Mouse (Mus musculus) heart, embryonic 14.5 days (tissue): ENCODE data around the gene Ube2d1. TPM values are rescaled to one million over a fixed set of nuclear protein-coding genes. Genes with fewer than 3 reads are reported as not detected.

Experiments
- ATAC-seq: fragments of 200-750 bp; cut with Nextera tagmentation; 2 replicates; pipeline ENCODE4 v1.8.0; 2017; ENCODE audit warnings: low read depth, moderate TSS enrichment; ENCODE audit not compliant: insufficient number of reproducible peaks, insufficient read depth, low FRiP score
- H3K27ac ChIP-seq, 2 experiments: fragments of 200-500 bp in 1 of 2; fragments of 300-500 bp in 1 of 2; sonication (generic) in 1 of 2; replicated peaks in 1 of 2; 2 replicates each; pipeline ENCODE4 v1.5.1; 2012 to 2014; ENCODE audit warnings: low read depth in 2 of 2, low read length in 2 of 2, control low read depth in 1 of 2, mild to moderate bottlenecking in 1 of 2, mixed read lengths in 1 of 2; ENCODE audit not compliant: control insufficient read depth in 1 of 2, insufficient read depth in 1 of 2
- H3K27me3 ChIP-seq: fragments of 300-500 bp; sonication (generic); 2 replicates; pipeline ENCODE4 v1.6.1; 2014; ENCODE audit warnings: mild to moderate bottlenecking, low read length, control low read depth; ENCODE audit not compliant: control insufficient read depth, insufficient read depth
- H3K36me3 ChIP-seq: fragments of 300-500 bp; sonication (generic); 2 replicates; pipeline ENCODE4 v1.6.1; 2014; ENCODE audit warnings: mild to moderate bottlenecking, control low read depth, low read length, mixed read lengths; ENCODE audit not compliant: control insufficient read depth, insufficient read depth
- H3K4me1 ChIP-seq, 2 experiments: fragments of 200-500 bp in 1 of 2; fragments of 300-500 bp in 1 of 2; sonication (generic) in 1 of 2; 2 replicates each; pipeline ENCODE4 v1.6.1; 2012 to 2014; ENCODE audit warnings: low read length in 2 of 2, control low read depth in 1 of 2, mixed read lengths in 1 of 2; ENCODE audit not compliant: control insufficient read depth in 2 of 2, insufficient read depth in 2 of 2
- H3K4me2 ChIP-seq: fragments of 300-500 bp; sonication (generic); 2 replicates; pipeline ENCODE4 v1.6.1; 2014; ENCODE audit warnings: mild to moderate bottlenecking, low read length
- H3K4me3 ChIP-seq, 2 experiments: fragments of 200-500 bp in 1 of 2; fragments of 300-500 bp in 1 of 2; sonication (generic) in 1 of 2; 2 replicates each; pipeline ENCODE4 v1.5.1; 2012 to 2014; ENCODE audit warnings: low read length in 2 of 2, mild to moderate bottlenecking in 2 of 2, control low read depth in 1 of 2, low read depth in 1 of 2, moderate library complexity in 1 of 2; ENCODE audit not compliant: control insufficient read depth in 1 of 2, insufficient read depth in 1 of 2
- H3K9ac ChIP-seq: fragments of 300-500 bp; sonication (generic); 2 replicates; pipeline ENCODE4 v1.6.1; 2014; ENCODE audit warnings: mild to moderate bottlenecking, low read length
- H3K9me3 ChIP-seq: fragments of 300-500 bp; sonication (generic); 2 replicates; pipeline ENCODE4 v1.6.1; 2016; ENCODE audit warnings: low read length, control low read depth; ENCODE audit not compliant: control insufficient read depth
- WGBS: fragments of 180-500 bp; shearing (Covaris S2); extraction: QIAGEN DNeasy Blood & Tissue Kit; methylation state at CpG from one replicate; pipeline ENCODE4 v1.1.7; 2014; 5-methylcytosine and 5-hydroxymethylcytosine counted together
- polyA plus RNA-seq: library from polyadenylated mRNA; unstranded; fragments of >200 nt; fragmentation: Nextera tagmentation; extraction: Ambion mirVana; gene quantifications from 2 replicates; pipeline ENCODE4 v1.2.1, GENCODE M21; 2014

Gene Ube2d1
- polyA plus RNA-seq, 1 experiment from 2014 or later = 74.3 TPM

DNA sequence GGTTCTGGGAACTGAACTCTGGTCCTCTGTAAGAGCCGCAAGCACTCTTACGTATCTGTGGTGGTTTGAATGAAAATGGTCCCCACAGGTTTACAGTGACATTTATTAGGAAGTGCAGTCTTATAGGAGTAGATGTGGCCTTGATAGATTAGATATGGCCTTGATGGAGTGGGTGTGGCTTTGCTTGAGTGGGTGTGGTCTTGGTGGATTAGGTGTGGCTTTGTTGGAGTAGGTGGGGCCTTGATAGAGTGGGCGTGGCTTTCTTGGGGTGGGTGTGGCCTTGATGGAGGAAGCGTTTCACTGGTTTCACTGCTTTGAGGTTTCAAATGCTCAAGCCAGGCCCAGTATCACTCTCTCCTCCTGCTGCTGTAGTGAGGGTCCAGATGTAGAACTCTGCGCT is 23.1 kb upstream of the Ube2d1 start:
- WGBS = 89% methylated on average over 5 of the region's 5 CpGs
- Histone ChIP-seq H3K36me3 (no peaks in the 10 kb centered on the region), H3K4me1 (no peaks in the 10 kb centered on the region), H3K9ac (no peak overlapping the region), H3K4me3 (no peak overlapping the region), H3K27ac (no peak overlapping the region), H3K27me3 (no peaks in the 10 kb centered on the region), H3K4me2 (no peak overlapping the region), H3K9me3 (no peaks in the 10 kb centered on the region)
- no peak for ATAC-seq

DNA sequence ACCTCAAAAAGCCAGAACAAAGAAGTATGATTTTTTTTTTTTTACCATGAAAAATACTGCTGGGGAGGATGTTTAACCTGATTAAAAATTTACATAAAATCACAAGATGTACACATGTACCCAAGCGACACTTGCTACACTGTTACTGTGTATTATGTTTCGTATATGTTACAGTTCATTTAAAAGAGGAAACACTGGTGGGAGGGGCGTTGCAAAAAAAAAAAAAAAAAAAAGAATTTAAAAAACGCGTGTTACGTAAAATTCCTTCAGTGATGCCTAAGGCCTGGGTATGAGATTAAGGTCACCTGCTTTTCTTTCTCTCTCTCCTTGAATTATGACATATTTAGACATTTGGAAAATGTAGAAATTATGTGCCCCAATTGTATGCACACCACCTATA is 21.7 kb upstream of the Ube2d1 start:
- ATAC-seq = no peak
- Histone ChIP-seq H3K4me2 (peak overlapping the region; percentile 59), H3K36me3 (no peaks in the 10 kb centered on the region), H3K27ac (no peak overlapping the region), H3K27me3 (no peaks in the 10 kb centered on the region), H3K9ac (no peak overlapping the region), H3K4me3 (no peak overlapping the region), H3K4me1 (no peaks in the 10 kb centered on the region), H3K9me3 (no peaks in the 10 kb centered on the region)
- WGBS = 64% methylated on average over 6 of the region's 6 CpGs

DNA sequence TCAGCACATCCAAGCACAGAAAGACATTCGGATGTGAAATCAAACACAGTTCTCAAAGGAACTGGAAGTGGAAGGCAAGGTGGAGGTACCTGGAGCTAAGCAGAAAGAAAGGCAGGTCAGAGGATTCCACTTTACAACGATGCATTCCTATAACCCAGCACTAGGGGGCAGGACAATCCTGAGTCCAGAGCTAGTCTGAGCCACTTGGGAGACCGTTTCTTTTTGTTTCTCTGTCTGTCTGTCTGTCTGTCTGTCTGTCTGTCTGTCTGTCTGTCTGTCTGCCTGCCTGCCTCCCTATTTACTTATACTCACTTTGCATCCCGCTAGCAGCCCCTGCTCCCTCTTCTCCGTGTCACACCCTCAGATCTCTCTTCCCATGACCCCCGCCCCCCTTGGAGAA is 21.1 kb upstream of the Ube2d1 start:
- no peaks in the 10 kb centered on the region for H3K36me3 ChIP-seq
- H3K4me1 ChIP-seq = no peaks in the 10 kb centered on the region
- peak overlapping the region; percentile 15 to 16; a peak in 2 of 4 replicates for H3K4me3 ChIP-seq
- H3K9me3 ChIP-seq = no peaks in the 10 kb centered on the region
- H3K27ac ChIP-seq = no peak overlapping the region
- H3K27me3 ChIP-seq = no peaks in the 10 kb centered on the region
- WGBS = 11% methylated on average over 6 of the region's 6 CpGs
- H3K4me2 ChIP-seq = peak overlapping the region; percentile 59
- no peak for ATAC-seq
- no peak overlapping the region for H3K9ac ChIP-seq

DNA sequence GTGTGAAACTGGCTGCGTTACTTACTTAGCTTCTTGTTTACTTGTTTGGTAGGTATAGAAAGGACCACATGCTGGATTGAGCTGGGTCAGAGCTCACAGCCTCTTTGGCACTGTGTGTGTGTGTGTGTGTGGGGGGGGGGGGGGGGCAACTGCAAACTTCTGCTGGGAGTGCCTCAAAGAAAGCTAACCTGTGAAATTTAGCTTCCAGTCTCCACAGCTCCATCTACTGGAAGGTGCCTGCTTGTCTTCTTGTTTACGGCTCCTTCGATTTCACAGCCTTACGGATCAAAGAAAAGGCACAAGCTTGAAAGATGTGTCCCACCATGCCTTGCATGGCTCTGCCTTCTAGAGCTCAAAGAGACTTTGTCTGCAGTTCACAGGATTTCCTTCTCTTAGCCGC is 17.4 kb upstream of the Ube2d1 start:
- ATAC-seq = no peak
- H3K4me3 ChIP-seq = no peak overlapping the region
- H3K4me2 ChIP-seq = peak overlapping the region; percentile 36; the same call in 1 of the 2 replicates
- H3K9ac ChIP-seq = no peak overlapping the region
- WGBS = 21% methylated on average over 5 of the region's 5 CpGs
- H3K36me3 ChIP-seq = no peaks in the 10 kb centered on the region
- H3K4me1 ChIP-seq = no peaks in the 10 kb centered on the region
- no peaks in the 10 kb centered on the region for H3K9me3 ChIP-seq
- no peak overlapping the region for H3K27ac ChIP-seq
- H3K27me3 ChIP-seq = peaks cover 5% of the 10 kb centered on the region; the same call in 1 of the 2 replicates

DNA sequence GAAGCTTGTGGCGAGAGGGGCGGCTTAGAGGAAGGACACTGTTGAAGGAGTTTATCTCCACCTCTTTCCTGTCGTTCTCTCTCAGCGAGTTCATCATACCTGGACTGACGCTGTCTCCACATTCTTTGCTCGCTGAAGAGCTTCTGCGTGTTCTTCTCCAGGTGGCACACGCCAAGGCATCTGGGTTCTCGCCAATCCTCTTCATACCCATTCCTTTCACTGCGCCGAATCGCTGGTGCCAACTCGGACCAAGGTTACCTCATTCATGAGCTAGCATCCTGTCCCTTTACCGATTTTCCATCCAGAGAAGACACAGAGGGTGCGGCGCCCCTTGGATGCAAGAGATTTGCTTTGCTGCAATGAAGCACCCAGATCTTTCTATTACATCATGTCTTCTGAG is 15.1 kb upstream of the Ube2d1 start:
- ATAC-seq = no peak
- H3K36me3 ChIP-seq = no peaks in the 10 kb centered on the region
- no peaks in the 10 kb centered on the region for H3K4me1 ChIP-seq
- no peak overlapping the region for H3K27ac ChIP-seq
- no peak overlapping the region for H3K9ac ChIP-seq
- no peak overlapping the region for H3K4me2 ChIP-seq
- H3K9me3 ChIP-seq = no peaks in the 10 kb centered on the region
- no peak overlapping the region for H3K4me3 ChIP-seq
- 66% methylated on average over 16 of the region's 16 CpGs for WGBS
- H3K27me3 ChIP-seq = peaks cover 5% of the 10 kb centered on the region; the same call in 1 of the 2 replicates

DNA sequence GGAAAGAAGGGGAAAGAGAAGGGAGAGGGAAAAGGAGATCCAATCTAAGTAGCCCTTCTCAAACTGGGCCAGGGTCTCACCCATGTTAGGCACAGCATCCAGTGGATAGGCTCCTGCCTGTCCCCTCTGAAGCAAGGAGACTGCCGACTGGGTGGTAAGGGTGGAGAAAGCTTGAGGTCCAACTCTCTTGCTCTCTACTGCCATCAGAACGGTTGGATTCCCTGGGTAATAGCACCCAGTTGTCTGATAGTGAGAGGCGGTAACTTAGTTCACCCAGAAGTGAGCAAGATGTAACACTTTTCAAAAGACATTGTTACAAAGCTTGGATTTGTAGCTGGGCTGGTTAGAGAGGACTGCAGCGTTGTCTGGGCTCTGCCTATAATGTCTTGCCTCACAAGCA is 8.2 kb upstream of the Ube2d1 start:
- Histone ChIP-seq H3K4me2 (no peak overlapping the region), H3K36me3 (no peaks in the 10 kb centered on the region), H3K9me3 (no peaks in the 10 kb centered on the region), H3K4me3 (no peak overlapping the region), H3K27ac (no peak overlapping the region), H3K9ac (no peak overlapping the region), H3K27me3 (no peaks in the 10 kb centered on the region), H3K4me1 (peaks cover 3 to 5% of the 10 kb centered on the region in 2 experiments; a peak in 2 of 4 replicates)
- whole genome bisulfite sequencing = 50% methylated on average over 4 of the region's 4 CpGs
- no peak for ATAC-seq

DNA sequence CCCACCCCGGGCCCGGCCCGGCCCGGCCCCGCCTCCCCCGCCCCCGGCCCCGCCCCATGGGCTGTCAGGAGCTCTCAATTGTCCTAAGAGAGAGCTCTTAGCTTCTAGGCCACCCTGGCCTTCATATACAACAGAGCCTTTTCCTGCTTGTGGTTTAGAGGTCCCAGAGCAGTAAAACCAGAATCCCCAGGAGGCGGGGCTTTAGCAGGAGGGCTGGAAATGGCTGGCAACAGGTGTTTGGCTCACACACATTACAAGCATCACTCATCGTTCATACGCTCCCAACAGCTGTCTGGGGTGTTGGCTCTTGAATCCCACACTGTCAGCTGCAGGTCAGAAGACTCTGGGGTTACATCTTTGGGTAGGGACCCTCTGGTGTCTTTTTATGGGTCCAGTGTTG is 7.2 kb upstream of the Ube2d1 start:
- Histone ChIP-seq H3K4me1 (peaks cover 3 to 5% of the 10 kb centered on the region in 2 experiments; a peak in 2 of 4 replicates), H3K27ac (no peak overlapping the region), H3K4me2 (peak overlapping the region; percentile 35), H3K36me3 (no peaks in the 10 kb centered on the region), H3K9me3 (no peaks in the 10 kb centered on the region), H3K4me3 (no peak overlapping the region), H3K9ac (no peak overlapping the region), H3K27me3 (no peaks in the 10 kb centered on the region)
- 19% methylated on average over 9 of the region's 11 CpGs for WGBS
- ATAC-seq = no peak

DNA sequence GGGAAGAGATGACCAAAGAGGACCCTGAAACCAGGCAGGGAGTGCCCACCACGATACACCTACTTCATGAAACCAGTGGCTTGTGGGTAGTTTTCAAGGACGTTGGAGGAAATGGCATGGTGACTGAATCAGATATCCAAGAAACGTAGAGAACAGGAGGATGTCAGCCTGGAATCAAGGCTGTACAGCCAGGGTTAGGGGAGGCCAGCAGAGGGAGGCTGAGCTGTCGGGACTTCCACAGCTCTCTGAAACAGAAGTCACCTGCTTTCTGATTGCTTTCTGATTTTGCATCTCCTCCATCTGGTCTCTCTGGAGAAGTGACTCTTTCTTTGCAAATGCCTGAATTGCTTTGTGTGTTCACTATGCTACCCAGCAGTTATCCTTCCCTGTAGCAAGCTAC is 6.7 kb upstream of the Ube2d1 start:
- Histone ChIP-seq H3K4me1 (peaks cover 3 to 5% of the 10 kb centered on the region in 2 experiments; a peak in 2 of 4 replicates), H3K9ac (no peak overlapping the region), H3K4me2 (peak overlapping the region; percentile 35), H3K36me3 (no peaks in the 10 kb centered on the region), H3K27me3 (no peaks in the 10 kb centered on the region), H3K27ac (no peak overlapping the region), H3K4me3 (no peak overlapping the region), H3K9me3 (no peaks in the 10 kb centered on the region)
- 22% methylated on average over 4 of the region's 4 CpGs for WGBS
- ATAC-seq = no peak
